Mouse (Mus musculus) Muller cell, postnatal 12 days (primary cell): ENCODE measurements at regions not wholly inside any gene's neighbourhood (a gene's known extent, or its start where the extent isn't known, plus 50 kb on each side); places are given as distances from the start of the nearest gene placed in this dataset.

ENCODE experiments used
- DNase-seq: peaks from one replicate; pipeline ENCODE4 v3.0.0-alpha.2; 2015; ENCODE audit errors: inconsistent ontology term

- peak; percentile 22 for DNase-seq
Observed at GRCm38 (mm10) chr2:80717979-80718378, 100.9 kb downstream of the Nup35 start.

GRCm38 (mm10) chr2:80724085-80724484 is 107.0 kb downstream of the Nup35 start:
- no peak for DNase-seq

DNA sequence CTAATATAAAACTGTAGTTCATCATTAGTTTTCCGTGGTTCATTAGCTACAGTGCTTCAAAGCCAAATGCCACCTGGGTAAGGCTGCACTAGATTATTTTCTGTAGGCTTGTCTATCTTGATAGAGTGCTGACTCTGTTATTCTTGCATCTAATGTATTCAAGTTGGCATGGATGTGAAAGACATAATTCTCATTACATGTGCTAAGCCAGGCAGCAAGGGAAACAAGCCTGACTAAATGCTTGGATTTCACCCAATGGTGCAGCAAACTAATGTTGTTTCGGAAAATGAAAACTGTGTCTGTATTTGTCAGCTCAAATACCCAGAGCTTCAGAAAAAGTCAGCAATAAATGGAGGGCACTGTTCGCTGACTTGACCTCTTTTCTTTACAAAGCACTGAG is 114.3 kb downstream of the Nup35 start:
- DNase-seq: peak; percentile 74

DNA sequence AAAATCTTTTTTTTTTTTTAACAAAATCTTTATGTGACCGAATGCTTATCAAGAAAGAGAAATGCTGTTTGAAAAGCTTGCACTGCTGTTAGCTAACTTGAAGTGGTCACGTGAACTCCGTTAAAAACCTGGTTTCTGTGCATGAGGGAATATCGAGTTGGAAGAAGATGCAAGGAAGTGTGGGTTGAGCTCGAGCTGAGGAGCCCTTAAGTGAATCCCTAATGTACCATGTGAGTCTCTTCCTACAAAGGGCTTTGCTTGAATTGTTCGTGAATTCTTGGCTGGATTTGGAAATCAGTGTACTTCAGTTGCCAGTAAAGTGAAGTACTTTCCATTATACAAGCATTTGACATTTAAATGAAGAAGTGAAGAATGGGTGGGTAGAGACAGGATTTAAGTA is 129.7 kb downstream of the Nup35 start:
- DNase-seq: no peak

DNA sequence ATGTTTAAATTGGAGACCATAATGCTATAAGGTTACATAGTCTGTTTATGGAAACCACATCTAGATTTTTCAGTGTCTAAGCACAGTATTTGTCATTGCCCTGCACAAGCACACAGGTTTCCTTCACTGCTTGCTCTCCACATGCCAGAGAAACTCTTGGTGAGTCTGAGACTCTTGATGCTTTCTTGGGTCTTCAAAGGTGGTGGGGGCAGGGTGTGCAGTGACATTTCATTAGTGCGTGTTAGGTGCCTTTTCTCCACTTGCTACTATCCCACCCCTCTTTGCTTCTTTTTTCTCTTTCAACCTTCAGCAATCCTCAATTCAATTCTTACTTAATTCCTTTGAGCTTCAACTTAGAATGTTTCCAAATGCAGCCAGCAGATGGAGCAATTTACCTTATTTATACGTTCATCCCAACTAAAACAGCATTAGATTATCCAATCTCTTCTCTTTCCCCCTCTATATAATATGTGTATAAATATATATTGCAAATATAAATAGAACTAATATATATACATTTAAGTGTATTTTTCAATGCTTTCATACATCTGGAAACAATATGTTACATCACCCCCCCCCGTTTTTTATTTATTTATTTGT is 145.1 kb downstream of the Nup35 start:
- no peak for DNase-seq

- no peak for DNase-seq
Observed at GRCm38 (mm10) chr2:80771176-80771575, 154.1 kb downstream of the Nup35 start.

GRCm38 (mm10) chr2:80772455-80772854 is 155.4 kb downstream of the Nup35 start:
- DNase-seq: no peak

DNA sequence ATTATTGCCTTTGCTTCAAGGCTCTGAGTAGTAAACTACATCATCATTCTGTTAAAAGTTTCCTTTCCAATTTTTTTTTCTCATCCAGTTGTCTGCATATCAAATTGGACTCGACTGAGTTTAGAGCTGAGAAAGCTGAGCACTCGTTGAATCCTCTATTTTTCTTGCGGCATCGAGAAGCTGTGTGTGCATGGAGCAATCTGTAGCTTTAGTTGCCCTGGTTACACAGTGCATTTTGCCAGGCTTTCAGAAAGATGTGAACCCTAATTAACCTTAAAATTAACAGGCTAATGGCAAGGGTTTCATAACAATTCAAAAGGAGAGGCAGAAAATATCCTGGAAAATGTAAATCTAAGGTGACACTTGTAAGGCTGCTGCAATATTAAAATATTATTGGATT is 169.3 kb downstream of the Nup35 start:
- no peak for DNase-seq

DNA sequence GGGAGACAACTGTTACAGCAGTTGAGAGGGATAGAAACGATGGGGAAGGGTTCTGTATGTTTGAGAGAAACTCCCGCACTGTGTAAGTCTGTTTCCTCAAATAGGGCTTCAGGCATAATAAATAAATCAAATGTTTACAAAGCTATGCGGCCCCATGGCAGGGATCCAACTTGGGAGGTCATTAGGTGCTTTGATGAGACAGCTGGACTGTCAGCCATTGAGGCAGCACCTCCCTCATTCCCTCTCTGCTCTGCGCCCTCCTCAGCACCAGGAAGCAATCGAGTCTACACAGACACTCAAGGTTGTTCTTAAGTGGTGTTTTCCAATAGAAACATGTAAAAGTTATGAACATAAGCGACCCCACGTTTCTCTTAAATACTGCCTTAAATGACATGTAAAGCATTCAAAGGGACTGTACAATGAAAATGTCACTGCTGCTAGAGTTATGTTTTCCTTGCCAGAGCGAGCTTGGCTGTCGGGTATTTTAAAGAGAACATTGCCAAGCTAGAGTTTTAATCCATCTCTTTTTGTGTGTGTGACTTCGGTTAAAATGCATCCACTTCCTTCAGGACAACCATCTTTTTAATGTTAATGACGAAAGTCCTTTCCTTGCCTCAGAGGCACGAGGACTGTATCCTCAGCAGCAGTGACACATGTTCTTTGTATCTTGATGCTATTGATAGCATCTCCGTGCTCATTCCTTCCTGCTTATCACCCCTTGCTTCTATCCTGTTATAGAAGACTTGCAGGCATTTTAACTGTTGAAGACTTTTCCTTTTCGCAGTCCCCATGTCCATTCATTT is 176.5 kb downstream of the Nup35 start:
- no peak for DNase-seq

DNA sequence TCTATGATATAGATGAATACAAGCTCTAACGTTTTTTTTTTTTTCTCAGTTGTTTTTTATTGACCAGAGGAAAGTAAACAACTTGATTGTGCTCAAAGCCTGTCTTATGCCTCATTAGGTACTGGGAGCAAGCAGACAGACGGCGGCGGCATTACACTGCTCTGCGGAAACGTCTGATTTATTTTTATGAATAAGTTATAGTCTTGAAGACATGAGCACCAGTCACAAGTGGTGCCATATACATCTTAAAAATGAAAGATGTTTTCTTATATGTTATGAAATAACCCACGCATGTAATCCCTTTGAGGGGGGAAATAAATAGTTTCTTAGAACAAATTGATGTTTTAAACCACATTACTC is 177.1 kb downstream of the Nup35 start:
- DNase-seq: no peak

DNA sequence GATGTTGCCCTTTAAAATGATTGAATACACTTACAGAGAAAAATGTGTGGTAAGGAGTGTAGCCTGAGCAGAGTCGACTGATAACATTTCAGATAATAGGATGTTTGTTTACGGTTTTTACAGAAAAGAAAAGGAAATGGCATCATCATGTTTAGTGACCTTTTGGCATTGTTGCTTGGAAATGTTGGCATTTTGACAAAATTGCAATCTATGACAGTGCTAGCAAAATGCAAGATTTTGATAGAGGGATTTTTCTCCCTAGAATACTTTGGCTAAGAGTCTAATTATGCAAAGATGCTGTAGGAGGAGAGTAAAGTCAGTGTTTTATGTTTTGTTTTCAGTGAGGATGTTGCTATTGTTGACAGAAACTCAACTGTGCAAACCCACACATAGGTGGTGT is 202.2 kb downstream of the Nup35 start:
- DNase-seq: peak; percentile 16

- peak; percentile 54 for DNase-seq
Observed at GRCm38 (mm10) chr2:80851056-80851455, 234.0 kb downstream of the Nup35 start.

DNA sequence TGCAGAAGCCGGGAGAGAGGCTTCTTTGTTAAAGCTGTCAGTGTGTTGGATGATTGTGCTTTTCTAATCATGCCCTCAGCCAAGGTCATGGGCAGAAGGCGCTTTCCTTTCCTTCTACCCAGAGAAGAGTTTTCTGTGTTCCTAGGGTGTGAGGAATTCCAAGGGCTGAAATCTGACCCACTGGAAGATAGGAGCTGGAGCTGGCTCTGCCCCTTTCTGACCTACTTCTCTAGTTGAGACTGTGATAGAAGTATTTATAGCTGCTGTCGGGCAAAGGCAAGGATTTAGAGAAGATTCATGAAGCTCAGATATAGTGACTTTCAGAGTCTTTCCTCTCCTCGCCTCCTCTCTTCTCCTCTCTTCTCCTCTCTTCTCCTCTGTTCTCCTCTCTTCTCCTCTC is 238.2 kb downstream of the Nup35 start:
- DNase-seq: no peak

- no peak for DNase-seq
Observed at GRCm38 (mm10) chr2:80870046-80870445, 253.0 kb downstream of the Nup35 start.

- no peak for DNase-seq
Observed at GRCm38 (mm10) chr2:80870458-80870857, 253.4 kb downstream of the Nup35 start.

GRCm38 (mm10) chr2:80871356-80871755 is 254.3 kb downstream of the Nup35 start:
- DNase-seq: no peak

DNA sequence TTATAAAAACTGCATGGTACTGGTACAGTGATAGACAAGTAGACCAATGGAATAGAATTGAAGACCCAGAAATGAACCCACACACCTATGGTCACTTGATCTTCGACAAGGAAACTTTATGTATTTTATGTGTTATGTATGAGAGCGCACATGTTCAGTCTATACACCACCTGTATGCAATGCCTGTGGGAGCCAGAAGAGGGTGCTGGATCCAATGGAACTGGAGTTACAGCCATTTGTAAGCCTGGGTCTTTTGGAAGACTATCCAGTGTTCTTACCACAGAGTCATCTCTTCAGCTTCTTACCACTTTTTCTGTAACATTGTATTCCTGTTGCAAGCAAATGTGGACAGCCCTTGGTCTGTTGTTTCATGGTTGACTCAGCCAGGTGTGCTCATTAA is 261.4 kb downstream of the Nup35 start:
- DNase-seq: no peak

DNA sequence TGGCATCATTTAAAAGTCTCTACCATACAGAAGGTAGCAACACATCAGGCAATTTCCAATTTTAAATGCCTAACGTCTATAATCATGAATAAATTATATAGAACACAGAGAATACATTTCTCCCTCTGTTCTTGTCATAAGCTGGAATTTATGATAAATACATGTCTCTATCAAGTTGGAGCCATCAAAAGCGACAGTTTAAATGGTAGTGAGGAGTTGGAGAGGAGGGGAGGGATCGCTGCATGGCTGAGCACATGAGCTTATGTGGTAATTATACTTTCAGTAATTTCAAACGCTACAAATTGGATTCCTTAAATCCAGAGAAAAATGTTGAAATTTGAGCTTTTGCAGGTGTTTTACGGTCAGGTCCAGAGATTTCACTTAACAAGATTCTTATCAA is 267.2 kb downstream of the Nup35 start:
- DNase-seq: no peak

DNA sequence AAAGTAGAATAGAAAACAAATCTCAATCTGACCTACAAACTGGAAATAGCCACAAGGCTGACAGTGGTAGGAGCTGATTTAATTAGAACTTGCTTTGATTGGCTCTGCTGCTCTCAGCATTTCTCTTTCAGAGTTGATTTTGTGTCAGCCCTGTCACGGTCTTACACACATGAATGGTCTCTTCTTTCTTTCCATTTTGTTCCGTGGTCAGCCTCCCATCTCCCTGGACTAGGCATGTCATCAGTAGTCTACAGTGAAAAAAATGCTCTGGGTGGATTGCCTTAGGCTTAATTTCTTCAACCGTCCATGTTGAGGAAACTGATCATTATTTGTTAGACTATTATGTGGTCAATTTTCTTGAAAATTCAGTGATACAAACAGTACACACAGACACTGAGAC is 285.0 kb downstream of the Nup35 start:
- peak; percentile 51 for DNase-seq

DNA sequence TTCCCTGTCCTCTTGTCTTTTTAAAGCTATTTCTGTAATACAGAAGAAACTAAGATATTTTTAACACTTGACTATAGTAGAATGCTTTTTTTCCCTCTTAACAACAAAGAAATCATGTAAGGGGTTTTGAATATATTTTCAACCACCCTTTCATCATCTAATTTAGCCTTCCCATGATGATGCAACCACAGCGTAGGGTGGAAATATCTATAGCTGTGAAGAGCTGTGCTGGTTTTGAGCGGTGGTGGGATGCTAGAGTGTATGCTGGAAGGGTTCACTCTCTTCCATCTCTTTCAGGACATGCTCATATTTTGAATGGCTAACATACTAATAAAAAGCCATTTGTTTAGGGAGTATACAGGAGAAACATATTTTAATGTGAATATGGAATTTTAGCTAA is 296.4 kb downstream of the Nup35 start:
- DNase-seq: no peak

DNA sequence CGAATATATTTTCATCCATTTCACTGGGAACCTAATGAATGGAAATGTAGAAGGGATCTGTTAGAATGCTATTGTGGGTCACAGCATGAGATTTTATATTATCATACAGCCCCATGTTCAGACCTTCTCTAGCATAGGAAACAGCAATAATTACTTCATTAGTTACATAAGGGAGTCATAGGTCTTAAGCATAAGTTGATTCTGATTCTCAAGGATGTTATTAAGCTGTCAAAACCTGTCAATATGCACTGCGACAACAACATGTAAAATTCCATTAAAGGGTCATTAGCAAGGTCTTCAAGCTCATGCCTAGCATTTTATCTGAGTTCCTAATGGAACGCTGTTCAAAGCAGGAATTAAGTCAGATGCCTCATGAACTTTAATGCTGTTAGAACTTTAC is 328.5 kb downstream of the Nup35 start:
- no peak for DNase-seq

DNA sequence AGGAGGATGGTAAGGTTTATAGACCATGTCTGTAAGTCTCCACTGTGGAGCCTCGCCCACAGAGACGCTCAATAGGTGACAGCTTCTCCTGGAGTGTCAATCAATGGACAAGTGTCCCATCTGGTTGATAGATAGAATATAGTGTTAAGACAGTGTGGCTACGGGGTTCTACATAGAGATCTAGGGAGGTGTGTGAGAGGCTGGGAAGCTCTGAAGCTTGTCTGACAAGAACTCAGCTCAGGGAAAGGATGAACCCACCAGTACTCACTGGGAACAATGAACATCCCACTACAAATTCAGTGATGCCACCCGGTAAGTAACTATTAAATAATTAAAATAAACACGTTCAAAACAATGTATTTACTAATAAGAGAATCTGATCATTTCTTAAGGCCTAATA is 349.7 kb downstream of the Nup35 start:
- no peak for DNase-seq

GRCm38 (mm10) chr2:80967260-80967659 is 350.2 kb downstream of the Nup35 start:
- DNase-seq: no peak

DNA sequence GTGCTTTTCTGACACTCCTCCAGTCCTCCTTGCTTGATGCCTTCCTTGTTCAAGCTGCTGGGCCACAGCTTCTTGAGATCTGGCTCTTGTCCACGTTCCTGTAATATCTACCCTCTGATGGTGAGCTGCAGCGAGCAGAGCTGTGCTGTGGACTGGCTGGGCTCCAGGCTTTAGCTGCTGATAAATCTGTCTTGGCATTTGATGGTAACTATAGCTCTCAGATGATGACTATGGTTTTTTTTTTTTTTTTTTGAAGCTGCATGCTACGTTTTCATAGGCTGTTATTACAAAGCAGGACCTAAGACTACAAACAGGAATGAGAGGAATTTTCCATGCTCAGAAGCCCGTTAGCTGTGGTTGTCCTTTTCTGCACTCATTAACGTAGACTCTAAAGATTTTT is 352.3 kb downstream of the Nup35 start:
- peak; percentile 89 for DNase-seq
